Mouse (Mus musculus) forebrain, embryonic 14.5 days (tissue): ENCODE results near the gene Mpig6b. TPM values are rescaled to one million over a fixed set of nuclear protein-coding genes. Genes with fewer than 3 reads are reported as not detected.

Source experiments
- ATAC-seq: fragments of 200-750 bp; cut with Nextera tagmentation; 2 replicates; pipeline ENCODE4 v1.8.0; 2017; ENCODE audit warnings: mild to moderate bottlenecking, moderate library complexity
- DNase-seq: peaks from one replicate; pipeline ENCODE4 v3.0.0-alpha.2; 2015; ENCODE audit warnings: low spot score
- H3K27ac ChIP-seq: fragments of 300-500 bp; sonication (generic); 2 replicates; pipeline ENCODE4 v1.5.1; 2014; ENCODE audit warnings: low read depth, mild to moderate bottlenecking, control low read depth, low read length, moderate library complexity
- H3K27me3 ChIP-seq: fragments of 300-500 bp; sonication (generic); replicated peaks from 2 replicates; pipeline ENCODE4 v1.6.1; 2014; ENCODE audit warnings: low read length, control low read depth, mixed read lengths; ENCODE audit not compliant: control insufficient read depth, insufficient read depth
- H3K36me3 ChIP-seq: fragments of 300-500 bp; sonication (generic); 2 replicates; pipeline ENCODE4 v1.6.1; 2014; ENCODE audit warnings: low read length, control low read depth; ENCODE audit not compliant: control insufficient read depth, insufficient read depth
- H3K4me1 ChIP-seq: fragments of 300-500 bp; sonication (generic); 2 replicates; pipeline ENCODE4 v1.6.1; 2014; ENCODE audit warnings: antibody characterized with exemption, low read length, control low read depth; ENCODE audit not compliant: control insufficient read depth, insufficient read depth
- H3K4me2 ChIP-seq: fragments of 300-500 bp; sonication (generic); 2 replicates; pipeline ENCODE4 v1.6.1; 2014; ENCODE audit warnings: mild to moderate bottlenecking, control low read depth, low read length
- H3K4me3 ChIP-seq: fragments of 300-500 bp; sonication (generic); 2 replicates; pipeline ENCODE4 v1.5.1; 2014; ENCODE audit warnings: low read depth, low read length, control low read depth
- H3K9ac ChIP-seq: fragments of 300-500 bp; sonication (generic); 2 replicates; pipeline ENCODE4 v1.6.1; 2014; ENCODE audit warnings: mild to moderate bottlenecking, low read length, control low read depth, moderate library complexity
- H3K9me3 ChIP-seq: fragments of 300-500 bp; sonication (generic); replicated peaks from 2 replicates; pipeline ENCODE4 v1.6.1; 2016; ENCODE audit warnings: low read length, control low read depth, mixed read lengths; ENCODE audit not compliant: control insufficient read depth
- WGBS: fragments of 180-500 bp; shearing (Covaris S2); extraction: QIAGEN DNeasy Blood & Tissue Kit; methylation state at CpG from one replicate; pipeline ENCODE4 v1.1.7; 2014; 5-methylcytosine and 5-hydroxymethylcytosine counted together
- polyA plus RNA-seq: library from polyadenylated mRNA; unstranded; fragments of >200 nt; fragmentation: Nextera tagmentation; extraction: Ambion mirVana; gene quantifications from 2 replicates; pipeline ENCODE4 v1.2.1, GENCODE M21; 2014

Gene Mpig6b
- polyA plus RNA-seq, 1 experiment from 2014 or later: 0.42 TPM

DNA sequence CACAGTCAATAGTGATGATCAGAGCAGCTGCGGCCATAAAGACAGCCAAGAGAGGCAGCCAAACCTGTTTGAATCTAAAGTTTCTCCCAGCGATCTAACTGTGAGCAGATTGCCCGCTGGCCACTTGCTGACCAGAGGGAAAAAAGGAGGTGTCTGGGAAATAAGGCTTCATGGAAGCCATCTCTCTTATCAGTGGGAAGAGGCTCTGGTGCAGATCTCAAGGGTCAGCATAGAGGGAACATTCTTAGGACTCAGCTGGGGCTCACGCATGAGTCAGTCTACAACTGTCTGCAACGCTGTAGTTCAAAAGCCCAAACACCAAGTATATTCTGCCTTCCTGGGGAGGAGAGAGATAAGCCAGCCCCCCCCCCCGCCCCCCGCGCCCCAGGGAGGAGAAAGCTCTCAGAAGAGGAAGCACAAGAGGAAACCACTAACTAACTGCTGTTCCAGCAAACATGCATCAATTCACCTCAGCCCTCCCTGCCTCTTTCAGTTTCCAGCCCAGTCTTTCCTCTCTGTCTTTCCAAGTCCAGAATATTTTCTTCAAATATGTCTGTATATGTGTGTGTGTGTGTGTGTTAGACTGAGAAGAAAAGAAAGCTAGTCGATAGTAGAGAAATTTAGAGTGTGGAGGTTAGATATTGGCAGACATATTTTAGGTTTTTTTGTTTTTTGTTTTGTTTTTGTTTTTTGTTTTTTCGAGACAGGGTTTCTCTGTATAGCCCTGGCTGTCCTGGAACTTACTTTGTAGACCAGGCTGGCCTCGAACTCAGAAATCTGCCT, 17.6 kb downstream of the Mpig6b start:
- WGBS: 59% methylated on average over 11 of the region's 11 CpGs
- ATAC-seq (no peak), DNase-seq (no peak)
- Histone ChIP-seq H3K4me3 (no peak overlapping the region), H3K27me3 (no peaks in the 10 kb centered on the region), H3K4me2 (no peak overlapping the region), H3K4me1 (peaks cover 24% of the 10 kb centered on the region), H3K9ac (no peak overlapping the region), H3K27ac (no peak overlapping the region), H3K9me3 (no peaks in the 10 kb centered on the region), H3K36me3 (peaks cover 10% of the 10 kb centered on the region; the same call in 1 of the 2 replicates)

DNA sequence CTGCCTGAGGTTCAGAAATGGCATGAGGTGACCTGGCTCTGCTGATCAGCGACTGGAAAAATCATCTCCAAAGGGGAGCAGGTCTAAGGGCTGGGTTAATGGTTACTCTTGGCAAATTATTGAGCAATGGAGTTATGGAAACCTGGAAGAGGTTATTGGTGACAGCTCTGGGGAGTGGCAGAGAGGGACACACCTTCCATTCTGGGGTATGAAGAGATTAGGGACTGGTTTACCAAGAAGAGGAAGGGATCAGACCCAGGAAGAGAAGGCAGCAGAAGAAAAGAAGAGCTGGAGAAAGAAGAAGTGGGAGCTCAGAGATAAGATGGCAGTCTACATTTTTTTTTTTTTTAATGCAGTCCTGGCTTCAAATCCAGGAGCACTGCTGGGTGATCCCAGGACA, 18.3 kb downstream of the Mpig6b start:
- H3K27ac ChIP-seq: no peak overlapping the region
- DNase-seq (no peak), ATAC-seq (no peak)
- H3K9me3 ChIP-seq: no peaks in the 10 kb centered on the region
- peaks cover 6% of the 10 kb centered on the region; the same call in 1 of the 2 replicates for H3K36me3 ChIP-seq
- no peak overlapping the region for H3K4me3 ChIP-seq
- H3K4me1 ChIP-seq: peaks cover 24% of the 10 kb centered on the region
- no peak overlapping the region for H3K4me2 ChIP-seq
- H3K27me3 ChIP-seq: no peaks in the 10 kb centered on the region
- H3K9ac ChIP-seq: no peak overlapping the region
- WGBS: 58% methylated on average over 1 of the region's 1 CpGs

DNA sequence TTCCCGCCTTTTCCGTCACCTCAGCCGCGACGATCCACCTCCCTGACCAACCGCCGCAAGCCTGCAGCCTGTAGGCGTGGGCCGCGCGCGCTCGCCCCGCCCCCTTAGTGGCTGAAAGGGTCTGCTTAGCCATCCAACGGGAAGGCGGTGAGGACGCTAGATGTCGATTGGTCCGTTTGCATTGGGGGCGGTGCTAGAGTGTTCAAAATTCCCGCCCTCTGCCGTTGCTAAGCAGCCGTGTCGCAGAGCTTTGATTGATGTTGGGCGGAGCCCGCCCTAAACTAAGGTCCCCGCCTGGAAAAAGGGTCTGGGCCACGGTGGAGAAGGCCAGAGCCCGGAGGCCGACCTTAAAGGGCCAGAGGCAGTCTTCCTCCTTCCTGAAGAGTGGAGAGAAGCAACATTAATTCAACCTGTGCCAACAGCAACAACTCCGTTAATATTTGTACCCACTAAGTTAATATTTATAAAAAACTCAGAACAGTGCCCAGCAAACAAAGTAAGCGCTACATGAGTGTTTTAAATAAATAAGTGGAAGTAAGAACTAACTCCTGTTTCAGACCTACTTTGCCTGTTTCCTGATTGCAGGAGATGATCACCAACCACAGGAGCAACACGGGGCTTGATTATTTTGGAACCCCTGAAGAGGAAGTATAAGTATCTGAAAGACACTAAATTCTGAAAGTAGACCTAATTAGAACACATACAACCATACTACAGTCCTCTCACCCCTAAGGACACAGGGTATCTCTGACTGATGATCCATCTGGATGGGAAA, 19.1 kb downstream of the Mpig6b start, which contains the start of gene Msh5:
TSS of gene Msh5 (minus strand) at position 65 of the 775 bp plus-strand sequence.
- DNase-seq (peak; percentile 99), ATAC-seq (peak; percentile 98)
- peaks cover 19% of the 10 kb centered on the region for H3K4me1 ChIP-seq

DNA sequence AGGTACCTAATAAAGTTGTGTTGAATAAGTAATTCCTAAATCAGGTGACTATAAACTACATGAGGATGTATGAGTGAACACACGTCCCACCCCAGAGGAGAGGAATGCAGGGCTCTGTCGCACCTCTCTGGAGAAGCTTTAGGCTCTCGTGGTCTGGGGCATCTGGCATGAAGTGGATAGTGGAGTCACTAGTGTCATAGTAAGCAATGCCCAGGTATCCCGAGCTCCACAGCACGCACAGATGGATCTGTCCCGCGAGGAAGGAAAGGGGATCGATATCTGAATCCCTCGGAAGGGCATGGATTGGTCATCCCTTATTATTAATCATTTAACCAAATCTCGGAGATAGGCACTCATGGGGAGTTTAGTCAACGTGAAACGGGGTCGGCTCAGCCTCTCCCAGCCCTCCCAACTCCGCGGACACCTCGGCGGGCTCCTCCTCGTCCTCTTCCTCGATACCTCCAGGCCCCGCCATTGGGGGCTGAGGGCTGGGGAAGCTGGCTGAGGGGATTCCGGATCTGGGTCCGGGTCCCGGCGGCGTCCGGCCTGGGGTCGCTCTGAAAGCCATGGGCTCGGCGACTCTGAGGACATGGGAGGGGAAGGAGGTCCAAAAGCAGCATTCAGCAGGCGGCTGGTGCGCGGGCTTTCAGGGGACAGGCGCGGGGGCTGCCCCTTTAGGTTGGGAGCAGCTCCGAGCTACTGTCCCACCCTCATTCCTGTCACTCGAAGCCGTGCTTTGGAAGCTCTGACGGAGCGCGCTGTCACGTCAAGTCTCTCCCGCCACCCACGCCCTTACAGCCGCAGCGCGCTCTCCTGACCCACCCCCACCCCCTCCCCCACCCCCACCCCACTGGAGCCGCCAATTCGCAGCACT, 19.9 kb downstream of the Mpig6b start:
- ATAC-seq: peak; percentile 14
- peak overlapping the region; percentile 52 for H3K4me3 ChIP-seq
- no peaks in the 10 kb centered on the region for H3K9me3 ChIP-seq
- H3K9ac ChIP-seq: peak overlapping the region; percentile 79
- peaks cover 12% of the 10 kb centered on the region; the same call in 1 of the 2 replicates for H3K4me1 ChIP-seq
- no peaks in the 10 kb centered on the region for H3K27me3 ChIP-seq
- WGBS: 5% methylated on average over 46 of the region's 48 CpGs
- no peak for DNase-seq
- peak overlapping the region; percentile 73; the same call in 1 of the 2 replicates for H3K27ac ChIP-seq
- H3K4me2 ChIP-seq: peak overlapping the region; percentile 98
- no peaks in the 10 kb centered on the region for H3K36me3 ChIP-seq

More for the DNA sequence above, 19.1 kb downstream of the Mpig6b start, which contains the start of gene Msh5:
- Histone ChIP-seq H3K9me3 (no peaks in the 10 kb centered on the region), H3K4me2 (peak within 1 kb of the TSS; percentile 98), H3K36me3 (no peaks in the 10 kb centered on the region), H3K9ac (peak within 1 kb of the TSS; percentile 79), H3K27ac (peak within 1 kb of the TSS; percentile 73; the same call in 1 of the 2 replicates), H3K4me3 (peak within 1 kb of the TSS; percentile 52), H3K27me3 (no peaks in the 10 kb centered on the region)
- 3% methylated on average over 33 of the region's 33 CpGs for WGBS

DNA sequence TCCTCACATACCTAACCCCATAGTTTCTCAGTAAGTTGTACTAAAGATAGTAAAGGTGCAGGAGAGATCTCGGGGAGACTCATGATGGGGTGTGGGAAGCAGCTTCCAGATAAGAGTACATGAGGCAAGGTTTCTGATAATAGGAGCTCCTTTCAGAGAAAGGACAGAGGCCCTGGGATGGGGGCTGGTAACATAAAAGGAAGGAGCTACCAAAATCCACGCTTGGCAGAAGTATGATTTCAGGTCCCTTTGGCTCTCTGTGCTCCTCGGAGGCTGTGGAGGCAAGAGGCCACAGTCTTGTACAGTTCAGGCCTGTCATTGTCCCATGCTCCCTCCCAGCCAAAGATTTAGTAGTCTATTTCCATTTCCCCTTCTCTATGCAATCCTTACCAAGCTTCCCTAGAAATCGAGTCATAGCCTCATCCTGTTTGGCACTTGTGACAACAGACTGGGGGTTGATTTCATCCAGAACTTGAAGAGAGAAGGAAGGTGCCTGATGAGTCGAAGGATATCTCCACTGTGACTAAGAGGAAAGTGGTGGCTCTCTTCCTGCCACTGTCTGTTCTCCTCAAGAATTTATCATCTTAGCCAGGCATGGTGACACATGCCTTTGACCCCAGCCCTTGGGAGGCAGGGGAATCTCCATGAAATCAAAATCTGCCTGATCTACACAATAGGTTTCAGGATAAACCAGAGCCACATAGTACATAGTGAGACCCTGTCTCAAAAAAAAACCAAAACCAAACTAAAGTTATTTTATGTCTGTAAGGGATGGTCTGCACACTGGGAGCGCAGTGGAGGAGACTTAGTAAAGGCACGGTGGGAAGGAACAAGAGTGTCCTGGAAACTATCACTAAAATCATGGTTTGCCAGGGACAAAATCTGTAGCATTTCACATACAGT, 20.8 kb downstream of the Mpig6b start:
- WGBS: 92% methylated on average over 7 of the region's 7 CpGs
- no peaks in the 10 kb centered on the region for H3K27me3 ChIP-seq
- peak overlapping the region; percentile 98 for H3K4me2 ChIP-seq
- DNase-seq: no peak
- H3K36me3 ChIP-seq: no peaks in the 10 kb centered on the region
- H3K9ac ChIP-seq: no peak overlapping the region
- ATAC-seq: no peak
- H3K4me3 ChIP-seq: peak overlapping the region; percentile 52
- H3K9me3 ChIP-seq: no peaks in the 10 kb centered on the region
- peaks cover 12% of the 10 kb centered on the region; the same call in 1 of the 2 replicates for H3K4me1 ChIP-seq
- no peak overlapping the region for H3K27ac ChIP-seq

DNA sequence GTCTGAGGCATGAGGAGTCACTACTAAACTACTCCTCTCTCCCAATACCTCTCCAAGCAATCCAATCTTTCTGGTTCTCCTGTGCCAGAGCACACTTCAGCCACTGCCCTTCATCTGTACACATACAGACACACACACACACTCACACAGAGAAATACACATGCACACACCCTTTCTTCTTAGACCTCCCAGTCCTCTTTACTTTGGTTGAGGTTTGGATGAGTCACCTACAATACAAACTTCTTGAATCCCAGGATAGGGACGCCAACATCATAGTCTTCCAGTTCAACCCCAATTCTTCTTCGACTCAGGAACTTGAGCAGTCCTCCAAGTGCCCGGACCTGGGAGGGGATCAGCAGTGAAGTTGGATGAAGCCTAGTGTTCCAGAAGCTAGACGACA, 22.2 kb downstream of the Mpig6b start:
- 87% methylated on average over 4 of the region's 4 CpGs for WGBS
- Histone ChIP-seq H3K27me3 (no peaks in the 10 kb centered on the region), H3K36me3 (no peaks in the 10 kb centered on the region), H3K9me3 (no peaks in the 10 kb centered on the region), H3K4me2 (no peak overlapping the region), H3K4me3 (no peak overlapping the region), H3K4me1 (peaks cover 7% of the 10 kb centered on the region; the same call in 1 of the 2 replicates), H3K27ac (no peak overlapping the region), H3K9ac (no peak overlapping the region)
- DNase-seq (no peak), ATAC-seq (no peak)

DNA sequence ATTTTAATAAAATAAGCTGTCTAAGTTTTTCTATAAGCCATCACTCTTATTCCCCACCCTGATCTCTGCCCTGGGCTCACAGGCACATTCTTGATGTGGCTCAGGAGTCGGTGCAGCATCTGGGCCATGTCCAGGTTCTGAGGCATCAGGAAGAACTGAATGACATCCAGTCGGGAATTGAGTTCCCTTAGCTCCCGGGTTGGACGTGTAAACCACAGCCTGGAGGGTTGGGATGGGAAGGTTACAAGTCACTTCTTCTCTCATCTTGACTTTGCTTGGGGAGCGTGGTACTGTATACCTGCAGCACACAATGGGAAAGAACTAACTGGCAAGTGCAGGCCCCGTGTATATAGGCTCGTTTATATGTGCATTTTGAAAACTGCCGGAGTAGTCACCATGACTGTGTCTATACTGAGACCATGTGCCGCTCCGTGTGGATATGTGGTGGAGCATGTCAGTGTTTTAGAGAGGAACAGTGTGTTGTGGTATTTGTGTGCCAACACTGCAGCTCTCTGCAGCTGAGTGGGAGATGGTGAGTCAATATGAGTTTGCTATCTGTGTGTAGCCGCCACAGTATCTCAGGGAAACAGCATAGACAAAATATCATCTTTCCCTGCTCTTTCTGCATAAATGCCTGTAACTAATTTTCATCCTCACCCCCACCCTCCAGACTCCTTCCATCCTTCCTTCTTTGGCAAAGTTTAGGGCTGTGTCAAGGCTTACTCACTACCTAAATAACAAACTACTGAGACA, 26.7 kb downstream of the Mpig6b start:
- H3K9ac ChIP-seq: no peak overlapping the region
- no peaks in the 10 kb centered on the region for H3K36me3 ChIP-seq
- DNase-seq: no peak
- no peak overlapping the region for H3K27ac ChIP-seq
- H3K4me1 ChIP-seq: no peaks in the 10 kb centered on the region
- H3K4me3 ChIP-seq: no peak overlapping the region
- H3K9me3 ChIP-seq: no peaks in the 10 kb centered on the region
- 87% methylated on average over 11 of the region's 11 CpGs for WGBS
- H3K4me2 ChIP-seq: no peak overlapping the region
- no peaks in the 10 kb centered on the region for H3K27me3 ChIP-seq
- no peak for ATAC-seq
